Mouse (Mus musculus) erythroblast, embryonic 14.5 days (primary cell): Measurements from ENCODE around the gene Mmp24.

Experiments used
- GATA1 ChIP-seq: IDR thresholded peaks from 2 replicates; pipeline ENCODE4 v1.6.1; 2012; ENCODE audit warnings: low read length, inconsistent platforms, mixed read lengths
- TAL1 ChIP-seq: IDR thresholded peaks from 3 replicates; pipeline ENCODE4 v1.6.1; 2012; ENCODE audit warnings: low read length, inconsistent platforms, mixed read lengths

DNA sequence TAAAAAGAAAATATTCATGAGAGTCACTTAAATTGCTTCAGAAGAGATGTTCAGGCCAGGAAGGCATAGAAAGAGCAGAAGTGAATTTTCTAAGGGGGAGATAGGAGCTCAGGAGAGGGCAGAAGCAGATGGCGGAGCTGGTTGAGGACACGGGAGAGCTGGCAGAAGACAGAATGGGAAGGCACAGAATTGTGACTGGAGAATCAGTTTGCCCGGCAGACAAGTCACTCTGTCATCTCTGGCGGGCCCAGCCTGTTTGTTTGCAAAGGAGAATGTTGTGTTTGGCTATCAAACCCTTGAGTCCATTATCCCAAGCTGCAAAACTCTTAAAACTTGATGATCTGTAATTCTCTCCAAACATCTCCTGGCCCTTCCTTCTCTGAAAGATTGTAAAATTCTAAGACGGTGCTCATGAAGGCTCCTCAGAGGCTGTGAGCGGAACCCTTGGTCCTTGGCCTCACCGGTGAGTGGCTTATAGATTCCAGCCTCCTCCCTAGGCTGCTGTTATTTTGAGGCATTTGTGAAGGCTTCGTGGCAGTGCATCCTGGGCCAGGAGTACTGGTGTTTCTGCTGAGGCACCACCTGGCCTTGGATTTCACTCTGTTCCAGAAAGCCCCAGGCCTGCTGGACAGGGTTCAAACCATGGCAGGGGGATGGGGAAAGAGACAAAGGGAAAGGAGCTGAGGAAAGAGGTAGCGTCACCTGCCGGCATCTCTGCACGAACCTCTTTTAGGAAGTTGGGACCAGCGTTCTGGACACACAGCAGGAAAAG, 19.7 kb downstream of the Mmp24 start:
- TF ChIP-seq GATA1 (no peak), TAL1 (no peak)
